Mouse (Mus musculus): ENCODE results near the gene Tspan14.

- no peak for TF ChIP-seq CHD2 (IDR thresholded peaks at IDR 0.05; ENCODE audit: low read depth, low read length)
- no peak for TF ChIP-seq HCFC1 (IDR thresholded peaks at IDR 0.05; ENCODE audit: borderline replicate concordance, insufficient read depth, low read length)
- no peak for TF ChIP-seq ZNF384 (IDR thresholded peaks at IDR 0.05; ENCODE audit: low read depth, low read length)
These were observed 47.1 kb downstream of the Tspan14 start for GRCm38 (mm10) chr14:40919521-40919920.

Measured in ES-E14 (cell line).